7 mouse cellular contexts compared by ENCODE assay signal in the genomic region with DNA sequence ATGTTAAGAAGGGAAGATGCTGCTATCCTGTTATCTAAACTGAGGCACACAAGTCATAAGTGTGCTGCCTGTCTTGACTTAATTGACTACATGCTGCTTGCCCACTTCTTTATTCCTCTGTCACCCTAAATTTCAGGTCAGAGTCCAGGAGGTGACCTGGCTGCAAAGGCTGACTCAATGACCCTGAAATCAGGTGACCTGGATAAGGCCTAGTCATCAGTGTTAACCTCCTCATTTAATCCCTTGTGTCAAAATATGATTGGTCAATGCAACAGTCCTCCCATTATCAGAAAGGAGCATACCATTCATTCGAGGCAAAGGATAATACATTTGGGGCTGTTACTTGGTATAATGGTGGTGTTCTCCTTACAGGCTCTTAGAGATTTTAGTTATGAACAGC. TPM values are rescaled to one million over a fixed set of nuclear protein-coding genes. Genes with fewer than 3 reads are reported as not detected.
DNase-seq lines count a peak whose midpoint lies in the region; ATAC-seq and TF ChIP-seq lines count a peak whose summit lies in the region.

TSS of gene Etfbkmt (plus strand) at position 379 of the 400 bp plus-strand sequence.

- no peak within 1 kb of the TSS for H3K9ac ChIP-seq in intestine, postnatal 0 days (ENCODE audit: low read depth, low read length)

- H3K27ac ChIP-seq in intestine, postnatal 0 days (ENCODE audit: low read depth, low read length): no peak within 1 kb of the TSS

- no peak for ATAC-seq in intestine, postnatal 0 days
- ATAC-seq in cerebellum, adult (ENCODE audit: insufficient number of reproducible peaks, low FRiP score, low TSS enrichment): no peak

- no peaks in the 10 kb centered on the region for H3K36me3 ChIP-seq in intestine, postnatal 0 days (ENCODE audit: control insufficient read depth, insufficient read depth)

- no peak for DNase-seq in thymus, postnatal 0 days (ENCODE audit: low spot score)
- DNase-seq in thymus, postnatal 14 days: no peak
- DNase-seq in gonadal fat pad, adult 2 months (ENCODE audit: low read depth): no peak
- no peak for DNase-seq in left cerebral cortex, postnatal 25 days (ENCODE audit: low spot score in 2 of 2)
- no peak for DNase-seq in left cerebral cortex, postnatal 36 days (ENCODE audit: low spot score in 2 of 2)

- no peak for TF ChIP-seq CTCF in intestine, postnatal 0 days (IDR thresholded peaks at IDR 0.05; ENCODE audit: low read depth)

- H3K4me3 ChIP-seq in intestine, postnatal 0 days (ENCODE audit: low read depth, low read length): no peak within 1 kb of the TSS

- intact Hi-C loops in left cerebral cortex, postnatal 25 days (cut with DNase I): no loop called here
- intact Hi-C loops in left cerebral cortex, postnatal 36 days (cut with DNase I): no loop called here

- no peaks in the 10 kb centered on the region for H3K27me3 ChIP-seq in intestine, postnatal 0 days (replicated peaks; ENCODE audit: control insufficient read depth, insufficient read depth, low read length)

- 74% methylated on average over 1 of the region's 1 CpGs for WGBS in intestine, postnatal 0 days

- no peaks in the 10 kb centered on the region for H3K9me3 ChIP-seq in intestine, postnatal 0 days (ENCODE audit: control insufficient read depth)

- no peaks in the 10 kb centered on the region for H3K4me1 ChIP-seq in intestine, postnatal 0 days (replicated peaks; ENCODE audit: control insufficient read depth, insufficient read depth, low read length)

- H3K4me2 ChIP-seq in intestine, postnatal 0 days (replicated peaks; ENCODE audit: low read depth): no peak within 1 kb of the TSS

RNA-seq across cellular contexts. Expression of gene Etfbkmt, which starts in this region (rescaled TPM):
- polyA plus RNA-seq in thymus, postnatal 0 days (2015; fragmentation: Nextera tagmentation; extraction: Ambion mirVana): 12.2 and 13.3 TPM in 2 replicates
- 16.8 and 16.9 TPM in 2 replicates for polyA plus RNA-seq in gonadal fat pad, adult 2 months (2012; rRNA removed)
- 8.3 and 11.6 TPM in 2 replicates for polyA plus RNA-seq in intestine, postnatal 0 days (2015; fragmentation: Nextera tagmentation; extraction: Ambion mirVana)
- 1 to 10 TPM; 1.9 to 3.4 TPM for total RNA-seq in left cerebral cortex, postnatal 25 days (2021)
- total RNA-seq in left cerebral cortex, postnatal 36 days (2021): 1 to 10 TPM; 1.7 to 2.5 TPM
